Mouse (Mus musculus) forebrain, embryonic 10.5 days (tissue): ENCODE data around the gene Kat2b. TPM values are rescaled to one million over a fixed set of nuclear protein-coding genes. Genes with fewer than 3 reads are reported as not detected.
"Not testable (repeated sequence)": the region's sequence is repeated elsewhere in the genome, so short reads cannot be mapped to it uniquely, and the experiment has no call there.

Experiments
- DNase-seq: peaks from one replicate; pipeline ENCODE4 v3.0.0-alpha.2; 2017; ENCODE audit warnings: low spot score; ENCODE audit errors: extremely low spot score
- H3K27ac ChIP-seq: fragments of 300-500 bp; sonication (generic); 2 replicates; pipeline ENCODE4 v1.5.1; 2016; ENCODE audit warnings: mild to moderate bottlenecking
- H3K27me3 ChIP-seq: fragments of 300-500 bp; sonication (generic); 2 replicates; pipeline ENCODE4 v1.6.1; 2016; ENCODE audit warnings: mild to moderate bottlenecking; ENCODE audit not compliant: poor library complexity, severe bottlenecking
- H3K36me3 ChIP-seq: fragments of 300-500 bp; sonication (generic); replicated peaks from 2 replicates; pipeline ENCODE4 v1.6.1; 2016; ENCODE audit warnings: mild to moderate bottlenecking, moderate library complexity
- H3K4me1 ChIP-seq: fragments of 300-500 bp; sonication (generic); 2 replicates; pipeline ENCODE4 v1.6.1; 2016
- H3K4me3 ChIP-seq: fragments of 300-500 bp; sonication (generic); 2 replicates; pipeline ENCODE4 v1.5.1; 2016; ENCODE audit warnings: mild to moderate bottlenecking, moderate library complexity
- H3K9me3 ChIP-seq: fragments of 300-500 bp; sonication (generic); 2 replicates; pipeline ENCODE4 v1.6.1; 2016; ENCODE audit warnings: mild to moderate bottlenecking, moderate library complexity
- WGBS: fragments of 180-500 bp; shearing (Covaris S2); methylation state at CpG from one replicate; pipeline ENCODE4 v1.1.7; 2016; 5-methylcytosine and 5-hydroxymethylcytosine counted together
- polyA plus RNA-seq: library from polyadenylated mRNA; unstranded; fragments of >200 nt; fragmentation: Nextera tagmentation; extraction: Ambion mirVana; gene quantifications from 2 replicates; pipeline ENCODE4 v1.2.1, GENCODE M21; 2016

Kat2b gene
- polyA plus RNA-seq, 1 experiment from 2014 or later: 2.8 TPM

- Histone ChIP-seq H3K36me3 (peaks cover 7% of the 10 kb centered on the region; the same call in 1 of the 2 replicates), H3K4me3 (no peak overlapping the region), H3K4me1 (no peaks in the 10 kb centered on the region), H3K9me3 (no peaks in the 10 kb centered on the region), H3K27me3 (no peaks in the 10 kb centered on the region), H3K27ac (no peak overlapping the region)
- DNase-seq: no peak
- 87% methylated on average over 3 of the region's 3 CpGs for WGBS
Observed at GRCm38 (mm10) chr17:53622125-53622524, 55.5 kb downstream of the Kat2b start.

GRCm38 (mm10) chr17:53623762-53624161 is 57.1 kb downstream of the Kat2b start:
- H3K9me3 ChIP-seq: no peaks in the 10 kb centered on the region
- DNase-seq: no peak
- peaks cover 7% of the 10 kb centered on the region; the same call in 1 of the 2 replicates for H3K36me3 ChIP-seq
- H3K27me3 ChIP-seq: no peaks in the 10 kb centered on the region
- H3K4me3 ChIP-seq: no peak overlapping the region
- H3K4me1 ChIP-seq: no peaks in the 10 kb centered on the region
- 96% methylated on average over 9 of the region's 9 CpGs for WGBS
- no peak overlapping the region for H3K27ac ChIP-seq

- Histone ChIP-seq H3K9me3 (no peaks in the 10 kb centered on the region), H3K27me3 (no peaks in the 10 kb centered on the region), H3K36me3 (peaks cover 13% of the 10 kb centered on the region), H3K27ac (no peak overlapping the region), H3K4me3 (no peak overlapping the region), H3K4me1 (no peaks in the 10 kb centered on the region)
- 93% methylated on average over 3 of the region's 3 CpGs for WGBS
- DNase-seq: no peak
Observed at GRCm38 (mm10) chr17:53626160-53626559, 59.5 kb downstream of the Kat2b start.

DNA sequence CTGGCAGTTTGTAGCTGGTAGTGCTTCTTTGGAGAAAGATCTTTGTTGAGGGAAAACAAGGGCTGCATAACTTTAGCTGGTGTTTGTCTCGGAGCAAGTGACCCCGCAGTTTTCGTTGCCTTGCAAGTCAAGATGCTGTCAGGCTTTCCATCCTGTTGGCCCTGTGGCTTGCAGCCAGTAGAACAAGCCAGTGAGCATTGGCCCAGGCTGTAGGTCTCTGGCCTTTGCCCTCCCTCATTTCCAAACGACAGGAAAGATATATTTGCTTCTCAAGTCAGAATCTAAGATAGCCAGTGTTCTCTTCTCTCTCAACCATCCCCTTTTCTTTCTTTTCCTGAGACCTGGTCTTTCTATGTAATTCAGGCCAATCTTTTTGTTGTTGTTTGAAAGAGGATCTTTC is 60.8 kb downstream of the Kat2b start:
- Histone ChIP-seq H3K9me3 (no peaks in the 10 kb centered on the region), H3K4me1 (no peaks in the 10 kb centered on the region), H3K27me3 (no peaks in the 10 kb centered on the region), H3K4me3 (no peak overlapping the region), H3K36me3 (peaks cover 14% of the 10 kb centered on the region), H3K27ac (no peak overlapping the region)
- no peak for DNase-seq
- 92% methylated on average over 4 of the region's 4 CpGs for WGBS

- Histone ChIP-seq H3K27ac (no peak overlapping the region), H3K4me1 (no peaks in the 10 kb centered on the region), H3K9me3 (no peaks in the 10 kb centered on the region), H3K36me3 (peaks cover 15% of the 10 kb centered on the region), H3K4me3 (no peak overlapping the region), H3K27me3 (no peaks in the 10 kb centered on the region)
- WGBS: 86% methylated on average over 5 of the region's 5 CpGs
- DNase-seq: no peak
Observed at GRCm38 (mm10) chr17:53628131-53628530, 61.5 kb downstream of the Kat2b start.

DNA sequence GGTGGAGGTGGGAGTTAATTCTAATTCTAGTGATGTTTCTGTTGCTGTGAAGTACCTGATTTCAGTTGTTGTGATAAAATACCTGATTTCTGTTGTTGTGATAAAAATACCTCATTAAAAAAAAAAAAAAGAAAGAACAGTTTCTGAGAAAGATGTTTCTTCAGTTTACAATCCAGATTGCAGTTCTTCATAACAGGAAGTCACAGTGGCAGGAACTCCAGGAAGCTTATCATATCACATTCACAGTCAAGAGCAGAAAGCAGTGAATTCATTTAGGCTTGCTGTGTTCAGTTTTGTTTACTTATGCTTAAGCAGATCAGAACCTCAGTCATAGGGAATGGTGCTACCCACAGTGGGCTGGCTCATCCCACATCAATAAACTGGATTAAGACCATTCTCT is 64.7 kb downstream of the Kat2b start:
- no peak overlapping the region for H3K27ac ChIP-seq
- H3K4me3 ChIP-seq: no peak overlapping the region
- DNase-seq: no peak
- no peaks in the 10 kb centered on the region for H3K27me3 ChIP-seq
- no peaks in the 10 kb centered on the region for H3K9me3 ChIP-seq
- peaks cover 8% of the 10 kb centered on the region for H3K36me3 ChIP-seq
- H3K4me1 ChIP-seq: no peaks in the 10 kb centered on the region

DNA sequence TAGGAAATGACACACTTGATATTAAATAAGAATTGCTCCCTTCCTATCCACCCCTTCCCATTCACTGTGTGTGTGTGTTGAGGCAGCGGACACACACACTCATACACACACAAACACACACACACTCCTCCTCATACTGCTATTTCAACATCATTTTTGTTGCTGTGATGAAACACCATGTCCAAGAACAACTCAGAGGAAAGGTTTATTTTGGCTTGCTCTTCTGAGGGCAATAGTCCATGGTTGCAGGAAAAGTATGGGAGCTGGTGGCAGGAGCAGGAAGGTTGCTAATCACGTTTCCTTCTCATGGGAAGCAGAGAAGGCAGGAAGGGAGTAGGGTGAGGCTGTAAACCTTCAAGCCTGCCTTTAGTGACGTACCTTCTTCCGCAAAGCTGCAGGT is 76.7 kb downstream of the Kat2b start:
- no peaks in the 10 kb centered on the region for H3K4me1 ChIP-seq
- WGBS: 85% methylated on average over 4 of the region's 4 CpGs
- H3K9me3 ChIP-seq: no peaks in the 10 kb centered on the region
- DNase-seq: no peak
- H3K27me3 ChIP-seq: no peaks in the 10 kb centered on the region
- H3K4me3 ChIP-seq: no peak overlapping the region
- peaks cover 30% of the 10 kb centered on the region for H3K36me3 ChIP-seq
- no peak overlapping the region for H3K27ac ChIP-seq

GRCm38 (mm10) chr17:53650251-53650661 is 83.6 kb downstream of the Kat2b start:
- no peak overlapping the region for H3K27ac ChIP-seq
- no peak overlapping the region for H3K4me3 ChIP-seq
- no peak for DNase-seq
- H3K9me3 ChIP-seq: no peaks in the 10 kb centered on the region
- no peaks in the 10 kb centered on the region for H3K4me1 ChIP-seq
- 86% methylated on average over 2 of the region's 2 CpGs for WGBS
- peaks cover 25% of the 10 kb centered on the region for H3K36me3 ChIP-seq
- H3K27me3 ChIP-seq: no peaks in the 10 kb centered on the region

GRCm38 (mm10) chr17:53654596-53654995 is 87.9 kb downstream of the Kat2b start:
- H3K27ac ChIP-seq: no peak overlapping the region
- 0 out of 2 replicates have a peak, but pooled peaks cover 4% of the 10 kb centered on the region for H3K4me1 ChIP-seq
- 84% methylated on average over 4 of the region's 4 CpGs for WGBS

DNA sequence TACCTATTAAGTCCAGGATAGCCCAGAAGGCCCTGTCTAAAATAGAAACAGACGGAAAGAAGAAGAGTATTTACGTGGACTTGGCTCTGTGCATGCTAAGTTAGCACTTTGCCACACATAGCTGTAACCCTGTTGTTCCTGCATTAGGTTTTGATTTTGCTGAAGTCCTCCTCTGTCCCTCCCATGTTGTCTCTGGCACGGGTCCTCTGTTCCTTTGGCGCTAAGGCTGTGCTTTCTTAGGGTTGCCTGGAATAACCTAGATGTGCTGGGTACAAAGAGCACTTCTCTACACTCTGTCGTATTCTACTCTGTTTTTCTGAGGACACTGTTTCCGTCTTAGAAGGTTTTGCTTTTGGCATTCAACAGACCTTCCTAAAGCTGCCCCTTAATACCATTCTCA is 88.4 kb downstream of the Kat2b start:
- no peaks in the 10 kb centered on the region for H3K27me3 ChIP-seq
- DNase-seq: no peak
- H3K4me3 ChIP-seq: no peak overlapping the region
- H3K4me1 ChIP-seq: 0 out of 2 replicates have a peak, but pooled peaks cover 4% of the 10 kb centered on the region
- peaks cover 24% of the 10 kb centered on the region for H3K36me3 ChIP-seq
- no peaks in the 10 kb centered on the region for H3K9me3 ChIP-seq
- WGBS: 92% methylated on average over 6 of the region's 6 CpGs
- no peak overlapping the region for H3K27ac ChIP-seq

More at GRCm38 (mm10) chr17:53654596-53654995, 87.9 kb downstream of the Kat2b start:
- no peak for DNase-seq
- Histone ChIP-seq H3K9me3 (no peaks in the 10 kb centered on the region), H3K27me3 (no peaks in the 10 kb centered on the region), H3K36me3 (peaks cover 19% of the 10 kb centered on the region), H3K4me3 (no peak overlapping the region)

DNA sequence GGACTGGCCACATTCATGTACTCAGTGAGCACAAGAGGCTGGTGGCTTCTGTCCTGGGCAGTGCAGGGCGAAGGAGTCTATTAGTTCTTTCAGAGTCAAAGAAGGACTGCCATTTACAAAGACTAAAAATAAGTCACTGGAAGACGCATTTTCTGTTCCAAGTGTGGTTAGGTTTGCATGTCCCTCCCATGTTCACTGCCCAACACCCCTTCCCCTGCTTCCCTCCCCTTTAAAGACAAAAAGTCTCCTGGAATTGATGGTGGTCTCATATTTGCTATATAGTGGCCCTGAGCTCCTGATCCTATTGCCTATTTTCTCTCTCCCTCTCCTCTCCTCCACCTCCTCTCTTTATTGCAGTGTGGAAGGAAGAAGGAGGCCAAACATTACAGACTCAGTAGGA is 89.3 kb downstream of the Kat2b start:
- Histone ChIP-seq H3K4me1 (0 out of 2 replicates have a peak, but pooled peaks cover 4% of the 10 kb centered on the region), H3K4me3 (no peak overlapping the region), H3K27ac (no peak overlapping the region), H3K36me3 (peaks cover 28% of the 10 kb centered on the region), H3K27me3 (no peaks in the 10 kb centered on the region), H3K9me3 (no peaks in the 10 kb centered on the region)
- DNase-seq: no peak
- 89% methylated on average over 2 of the region's 2 CpGs for WGBS

DNA sequence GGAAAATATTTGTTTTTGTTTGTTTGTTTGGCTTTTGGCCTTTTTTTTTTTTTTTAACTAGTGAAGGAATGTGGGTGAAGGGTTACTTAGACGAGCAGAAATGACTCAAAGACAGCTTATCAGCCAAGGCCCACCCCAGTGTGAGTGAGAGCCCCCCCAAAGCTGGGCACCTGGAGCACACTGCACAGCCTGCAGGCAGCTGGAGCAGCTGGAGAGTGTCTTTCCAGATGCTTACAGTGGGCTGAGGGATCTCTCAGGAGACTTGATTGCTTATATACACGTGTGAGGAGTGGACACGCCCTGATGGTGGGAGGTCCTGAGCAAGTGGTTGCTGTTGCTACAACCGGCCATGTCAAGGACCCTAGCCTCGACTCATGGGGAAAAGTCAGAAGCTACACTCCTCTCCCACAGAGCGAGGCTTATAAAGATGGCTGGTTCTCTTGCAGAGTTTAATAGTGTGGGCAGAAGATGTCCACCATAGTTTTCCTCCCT is 89.8 kb downstream of the Kat2b start:
- Histone ChIP-seq H3K4me3 (no peak overlapping the region), H3K4me1 (0 out of 2 replicates have a peak, but pooled peaks cover 4% of the 10 kb centered on the region), H3K9me3 (no peaks in the 10 kb centered on the region), H3K36me3 (peaks cover 28% of the 10 kb centered on the region), H3K27ac (no peak overlapping the region), H3K27me3 (no peaks in the 10 kb centered on the region)
- WGBS: 76% methylated on average over 6 of the region's 6 CpGs
- no peak for DNase-seq

DNA sequence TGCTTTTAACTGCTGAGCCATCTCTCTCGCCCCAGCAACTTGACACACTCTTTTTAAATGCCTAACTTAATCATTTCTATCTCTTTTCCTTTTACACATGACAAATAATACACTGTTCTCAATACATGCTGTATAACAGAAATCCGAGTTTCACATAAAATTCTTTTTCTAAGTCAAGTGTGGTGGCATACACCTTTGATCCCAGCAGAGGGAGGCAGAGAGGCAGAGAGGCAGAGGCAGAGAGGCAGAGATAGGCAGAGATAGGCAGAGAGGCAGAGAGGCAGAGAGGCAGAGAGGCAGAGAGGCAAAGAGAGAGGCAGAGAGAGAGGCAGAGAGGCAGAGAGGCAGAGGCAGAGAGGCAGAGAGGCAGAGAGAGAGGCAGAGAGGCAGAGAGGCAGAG is 90.7 kb downstream of the Kat2b start:
- H3K4me3 ChIP-seq, H3K27me3 ChIP-seq, H3K4me1 ChIP-seq, DNase-seq, H3K9me3 ChIP-seq, H3K27ac ChIP-seq: not testable (repeated sequence)
- peaks cover 28% of the 10 kb centered on the region for H3K36me3 ChIP-seq
- WGBS: 81% methylated on average over 2 of the region's 2 CpGs

GRCm38 (mm10) chr17:53658668-53659067 is 92.0 kb downstream of the Kat2b start:
- Histone ChIP-seq H3K36me3 (peaks cover 23% of the 10 kb centered on the region), H3K4me1 (0 out of 2 replicates have a peak, but pooled peaks cover 4% of the 10 kb centered on the region), H3K9me3 (no peaks in the 10 kb centered on the region), H3K27ac (no peak overlapping the region), H3K4me3 (no peak overlapping the region), H3K27me3 (no peaks in the 10 kb centered on the region)
- 91% methylated on average over 2 of the region's 2 CpGs for WGBS
- DNase-seq: no peak
